Mouse (Mus musculus) hindbrain, embryonic 13.5 days (tissue): ENCODE measurements around the gene Mrpl58. TPM values are rescaled to one million over a fixed set of nuclear protein-coding genes. Genes with fewer than 3 reads are reported as not detected.

Source experiments
- ATAC-seq: fragments of 200-750 bp; cut with Nextera tagmentation; 2 replicates; pipeline ENCODE4 v1.8.0; 2017; ENCODE audit warnings: moderate TSS enrichment; ENCODE audit not compliant: low FRiP score
- H3K27ac ChIP-seq: fragments of 300-500 bp; sonication (generic); 2 replicates; pipeline ENCODE4 v1.5.1; 2015; ENCODE audit warnings: inconsistent platforms, mild to moderate bottlenecking, moderate library complexity
- H3K27me3 ChIP-seq: fragments of 300-500 bp; sonication (generic); 2 replicates; pipeline ENCODE4 v1.6.1; 2015; ENCODE audit warnings: mild to moderate bottlenecking, inconsistent platforms
- H3K36me3 ChIP-seq: fragments of 300-500 bp; sonication (generic); 2 replicates; pipeline ENCODE4 v1.6.1; 2015; ENCODE audit warnings: mild to moderate bottlenecking, inconsistent platforms
- H3K4me1 ChIP-seq: fragments of 300-500 bp; sonication (generic); replicated peaks from 2 replicates; pipeline ENCODE4 v1.6.1; 2015; ENCODE audit warnings: inconsistent platforms
- H3K4me2 ChIP-seq: fragments of 300-500 bp; sonication (generic); 2 replicates; pipeline ENCODE4 v1.6.1; 2015; ENCODE audit warnings: inconsistent platforms, mild to moderate bottlenecking, moderate library complexity
- H3K4me3 ChIP-seq: fragments of 300-500 bp; sonication (generic); 2 replicates; pipeline ENCODE4 v1.5.1; 2015; ENCODE audit warnings: mild to moderate bottlenecking, inconsistent platforms
- H3K9ac ChIP-seq: fragments of 300-500 bp; sonication (generic); 2 replicates; pipeline ENCODE4 v1.6.1; 2015; ENCODE audit warnings: mild to moderate bottlenecking, inconsistent platforms
- H3K9me3 ChIP-seq: fragments of 300-500 bp; sonication (generic); 2 replicates; pipeline ENCODE4 v1.6.1; 2016; ENCODE audit warnings: inconsistent platforms
- WGBS: fragments of 180-500 bp; shearing (Covaris S2); methylation state at CpG from one replicate; pipeline ENCODE4 v1.1.7; 2015; 5-methylcytosine and 5-hydroxymethylcytosine counted together
- polyA plus RNA-seq: library from polyadenylated mRNA; unstranded; fragments of >200 nt; fragmentation: Nextera tagmentation; extraction: Ambion mirVana; gene quantifications from 2 replicates; pipeline ENCODE4 v1.2.1, GENCODE M21; 2015

Mrpl58 gene
- polyA plus RNA-seq: 196 and 205 TPM in 2 replicates

- peaks cover 30% of the 10 kb centered on the region for H3K36me3 ChIP-seq
- peak within 1 kb of the TSS; percentile 93 for H3K9ac ChIP-seq
- H3K4me1 ChIP-seq: peaks cover 45% of the 10 kb centered on the region
- peak within 1 kb of the TSS; percentile 71 for H3K4me2 ChIP-seq
- peak within 1 kb of the TSS; percentile 95 for H3K27ac ChIP-seq
- WGBS: 4% methylated on average over 50 of the region's 50 CpGs
- H3K27me3 ChIP-seq: no peaks in the 10 kb centered on the region
- peak; percentile 88 for ATAC-seq
- no peaks in the 10 kb centered on the region for H3K9me3 ChIP-seq
- peak within 1 kb of the TSS; percentile 74 for H3K4me3 ChIP-seq
These were observed at the start of gene Mrpl58 for GRCm38 (mm10) chr11:115403338-115404124. Mrpl58 (plus strand) TSS chr11:115403752.

GRCm38 (mm10) chr11:115354183-115354582, 49.4 kb upstream of the Mrpl58 start:
- peaks cover 72% of the 10 kb centered on the region for H3K36me3 ChIP-seq
- peak; percentile 27; the same call in 1 of the 2 replicates for ATAC-seq

GRCm38 (mm10) chr11:115358468-115358867, 45.1 kb upstream of the Mrpl58 start:
- H3K27ac ChIP-seq: peak overlapping the region; percentile 73
- peaks cover 30% of the 10 kb centered on the region for H3K36me3 ChIP-seq
- H3K4me3 ChIP-seq: no peak overlapping the region
- H3K9me3 ChIP-seq: no peaks in the 10 kb centered on the region
- H3K9ac ChIP-seq: peak overlapping the region; percentile 53
- WGBS: 23% methylated on average over 5 of the region's 5 CpGs
- no peak overlapping the region for H3K4me2 ChIP-seq
- H3K27me3 ChIP-seq: peaks cover 23% of the 10 kb centered on the region
- peaks cover 16% of the 10 kb centered on the region for H3K4me1 ChIP-seq
- 0 out of 2 replicates have a peak, but pooled peaks have one; percentile 50 for ATAC-seq

More at GRCm38 (mm10) chr11:115354183-115354582, 49.4 kb upstream of the Mrpl58 start:
- H3K27me3 ChIP-seq: peaks cover 26% of the 10 kb centered on the region
- no peak overlapping the region for H3K4me3 ChIP-seq
- no peaks in the 10 kb centered on the region for H3K9me3 ChIP-seq
- H3K9ac ChIP-seq: no peak overlapping the region
- no peak overlapping the region for H3K27ac ChIP-seq
- H3K4me1 ChIP-seq: peaks cover 8% of the 10 kb centered on the region
- no peak overlapping the region for H3K4me2 ChIP-seq
- 8% methylated on average over 8 of the region's 8 CpGs for WGBS

- H3K4me2 ChIP-seq: 0 out of 2 replicates have a peak overlapping the region, but pooled peaks have one; percentile 10
- H3K4me1 ChIP-seq: peaks cover 22% of the 10 kb centered on the region
- H3K27me3 ChIP-seq: peaks cover 23% of the 10 kb centered on the region
- H3K36me3 ChIP-seq: peaks cover 27% of the 10 kb centered on the region
- H3K4me3 ChIP-seq: no peak overlapping the region
- 18% methylated on average over 3 of the region's 3 CpGs for WGBS
- peak overlapping the region; percentile 73 for H3K27ac ChIP-seq
- no peak for ATAC-seq
- peak overlapping the region; percentile 53 for H3K9ac ChIP-seq
- no peaks in the 10 kb centered on the region for H3K9me3 ChIP-seq
These were observed 44.3 kb upstream of the Mrpl58 start for GRCm38 (mm10) chr11:115359293-115359692.

DNA sequence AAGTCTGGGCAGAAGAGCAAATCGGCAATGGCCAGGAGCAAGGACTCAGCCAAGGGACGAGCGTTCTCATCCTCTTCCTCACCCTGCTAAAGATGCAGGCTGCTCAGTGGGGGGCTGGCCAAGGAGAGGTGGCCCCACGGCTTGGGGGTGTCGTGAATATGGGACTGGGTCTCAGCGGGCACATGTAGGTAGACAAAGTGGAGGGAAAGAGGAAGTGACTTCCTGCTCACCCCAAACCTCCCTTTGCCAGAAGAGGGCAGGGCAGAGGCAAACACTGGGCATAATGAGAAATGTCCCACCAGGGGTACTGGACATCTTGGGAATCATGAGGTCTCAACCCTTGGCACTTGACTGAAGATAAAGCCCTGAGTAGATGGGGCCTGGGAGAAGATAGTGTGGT, 43.8 kb upstream of the Mrpl58 start:
- 59% methylated on average over 6 of the region's 6 CpGs for WGBS
- H3K4me3 ChIP-seq: no peak overlapping the region
- no peak for ATAC-seq
- H3K9me3 ChIP-seq: no peaks in the 10 kb centered on the region
- H3K36me3 ChIP-seq: peaks cover 24% of the 10 kb centered on the region
- H3K4me2 ChIP-seq: no peak overlapping the region
- peak overlapping the region; percentile 73 for H3K27ac ChIP-seq
- H3K27me3 ChIP-seq: peaks cover 23% of the 10 kb centered on the region
- H3K4me1 ChIP-seq: peaks cover 22% of the 10 kb centered on the region
- peak overlapping the region; percentile 53; the same call in 1 of the 2 replicates for H3K9ac ChIP-seq

DNA sequence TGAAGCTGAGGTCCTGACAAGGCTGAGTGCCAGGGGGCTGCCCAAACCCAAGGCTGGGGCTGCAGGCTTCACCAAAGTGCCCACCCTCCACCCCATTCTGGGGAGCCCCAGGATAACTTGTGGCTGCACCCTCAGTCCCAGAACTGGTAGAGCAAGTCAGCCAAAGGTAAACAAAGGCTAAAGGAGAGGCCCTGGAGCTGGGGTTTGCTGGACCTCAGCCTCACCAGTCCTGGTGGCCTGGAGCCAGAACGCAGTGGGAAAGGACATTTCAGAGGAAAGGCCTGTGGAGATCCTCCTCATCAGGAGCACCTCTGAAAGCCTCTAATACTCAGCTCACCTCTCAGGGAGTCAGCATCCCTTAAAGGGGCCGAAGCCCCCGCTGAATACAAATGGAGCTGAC, 39.4 kb upstream of the Mrpl58 start:
- ATAC-seq: no peak
- Histone ChIP-seq H3K4me2 (no peak overlapping the region), H3K27me3 (0 out of 2 replicates have a peak, but pooled peaks cover 18% of the 10 kb centered on the region), H3K4me1 (peaks cover 42% of the 10 kb centered on the region), H3K9ac (no peak overlapping the region), H3K36me3 (no peaks in the 10 kb centered on the region; the same call in 1 of the 2 replicates), H3K27ac (no peak overlapping the region), H3K9me3 (no peaks in the 10 kb centered on the region), H3K4me3 (no peak overlapping the region)
- WGBS: 90% methylated on average over 3 of the region's 3 CpGs

- Histone ChIP-seq H3K27me3 (peaks cover 30% of the 10 kb centered on the region; the same call in 1 of the 2 replicates), H3K36me3 (no peaks in the 10 kb centered on the region), H3K4me3 (peak overlapping the region; percentile 76), H3K4me2 (peak overlapping the region; percentile 93), H3K27ac (peak overlapping the region; percentile 92), H3K9ac (peak overlapping the region; percentile 92), H3K9me3 (no peaks in the 10 kb centered on the region), H3K4me1 (peaks cover 33% of the 10 kb centered on the region)
- peak; percentile 57 for ATAC-seq
- WGBS: 44% methylated on average over 7 of the region's 7 CpGs
These were observed 37.4 kb upstream of the Mrpl58 start for GRCm38 (mm10) chr11:115366039-115366705.

DNA sequence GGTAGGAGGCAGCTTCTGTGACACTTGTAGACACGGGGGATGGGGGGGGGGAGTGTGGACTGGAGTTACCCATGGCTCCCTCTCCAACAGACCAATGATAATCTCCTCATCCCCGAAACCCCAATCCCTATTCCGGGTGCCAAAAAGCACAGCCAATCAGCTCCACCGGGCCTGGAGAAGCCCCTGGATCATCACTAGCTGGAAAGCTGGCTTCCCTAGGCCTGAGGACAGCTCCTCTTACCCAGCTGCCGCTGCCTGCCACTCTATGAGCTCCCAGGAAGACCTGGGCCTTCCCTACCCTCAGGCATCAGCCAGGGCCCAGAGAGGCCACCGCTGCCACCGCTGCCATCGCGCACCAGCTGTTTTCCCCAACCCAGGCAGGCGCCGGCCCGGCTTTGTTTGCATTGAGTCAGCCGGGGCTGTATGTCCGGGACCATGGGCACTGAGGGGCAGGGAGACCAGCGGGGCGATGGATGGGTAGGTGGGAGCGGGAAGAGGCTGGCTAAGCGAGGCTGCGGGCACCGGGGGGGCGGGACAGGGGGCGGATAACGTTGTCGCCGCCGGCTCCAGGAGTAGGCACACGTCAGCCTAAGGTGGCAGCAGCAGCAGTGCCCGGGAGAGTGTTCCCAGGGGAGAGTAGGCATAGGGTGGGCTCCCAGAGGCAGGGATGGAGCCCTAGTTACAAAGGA, 36.7 kb upstream of the Mrpl58 start:
- ATAC-seq: peak; percentile 78
- Histone ChIP-seq H3K4me3 (peak overlapping the region; percentile 76), H3K36me3 (no peaks in the 10 kb centered on the region)

GRCm38 (mm10) chr11:115367395-115367944, 36.1 kb upstream of the Mrpl58 start, which contains the start of gene Hid1:
Hid1 (minus strand) TSS chr11:115367756.
- Histone ChIP-seq H3K27ac (peak within 1 kb of the TSS; percentile 92), H3K4me3 (peak within 1 kb of the TSS; percentile 76), H3K9ac (peak within 1 kb of the TSS; percentile 92), H3K4me2 (peak within 1 kb of the TSS; percentile 93), H3K4me1 (peaks cover 33% of the 10 kb centered on the region), H3K27me3 (peaks cover 37% of the 10 kb centered on the region; the same call in 1 of the 2 replicates), H3K9me3 (no peaks in the 10 kb centered on the region), H3K36me3 (no peaks in the 10 kb centered on the region)
- peak; percentile 54 for ATAC-seq
- WGBS: under 1% methylated on average over 30 of the region's 39 CpGs

More for the DNA sequence above, 36.7 kb upstream of the Mrpl58 start:
- WGBS: 1% methylated on average over 28 of the region's 28 CpGs
- Histone ChIP-seq H3K27ac (peak overlapping the region; percentile 92), H3K4me1 (peaks cover 33% of the 10 kb centered on the region), H3K27me3 (peaks cover 31% of the 10 kb centered on the region; the same call in 1 of the 2 replicates), H3K9ac (peak overlapping the region; percentile 92), H3K4me2 (peak overlapping the region; percentile 93), H3K9me3 (no peaks in the 10 kb centered on the region)

- Histone ChIP-seq H3K4me3 (no peak overlapping the region), H3K27ac (no peak overlapping the region), H3K4me1 (peaks cover 36% of the 10 kb centered on the region), H3K4me2 (no peak overlapping the region), H3K36me3 (no peaks in the 10 kb centered on the region), H3K27me3 (peaks cover 39% of the 10 kb centered on the region), H3K9ac (no peak overlapping the region), H3K9me3 (no peaks in the 10 kb centered on the region)
- ATAC-seq: no peak
- WGBS: 57% methylated on average over 7 of the region's 7 CpGs
These were observed 33.2 kb upstream of the Mrpl58 start for GRCm38 (mm10) chr11:115370368-115370767.

GRCm38 (mm10) chr11:115371354-115371753, 32.2 kb upstream of the Mrpl58 start:
- no peak overlapping the region for H3K4me3 ChIP-seq
- H3K36me3 ChIP-seq: no peaks in the 10 kb centered on the region
- H3K27me3 ChIP-seq: peaks cover 42% of the 10 kb centered on the region
- no peak for ATAC-seq
- no peak overlapping the region for H3K4me2 ChIP-seq
- peaks cover 26% of the 10 kb centered on the region for H3K4me1 ChIP-seq
- H3K9me3 ChIP-seq: no peaks in the 10 kb centered on the region
- no peak overlapping the region for H3K27ac ChIP-seq
- 48% methylated on average over 8 of the region's 8 CpGs for WGBS
- no peak overlapping the region; the same call in 1 of the 2 replicates for H3K9ac ChIP-seq
